Mouse (Mus musculus): ENCODE data around the gene Mtch1. TPM values are rescaled to one million over a fixed set of nuclear protein-coding genes. Genes with fewer than 3 reads are reported as not detected.

The Mtch1 gene
- polyA plus RNA-seq, 1 experiment: 10.3 TPM

GRCm38 (mm10) chr17:29295835-29296234, 51.9 kb downstream of the Mtch1 start:
- no peaks in the 10 kb centered on the region for H3K9me3 ChIP-seq (ENCODE audit: control insufficient read depth, low read length)
- no peak overlapping the region for H3K4me3 ChIP-seq (replicated peaks)
- H3K27me3 ChIP-seq (ENCODE audit: control insufficient read depth): no peaks in the 10 kb centered on the region
- peaks cover 71% of the 10 kb centered on the region for H3K36me3 ChIP-seq (ENCODE audit: control insufficient read depth)
- TF ChIP-seq GATA1 (IDR thresholded peaks at IDR 0.05; ENCODE audit: low read length) (no peak), TAL1 (IDR thresholded peaks at IDR 0.05; ENCODE audit: low read length) (no peak)
- H3K4me1 ChIP-seq (ENCODE audit: control insufficient read depth): no peaks in the 10 kb centered on the region; the same call in 1 of the 2 replicates

DNA sequence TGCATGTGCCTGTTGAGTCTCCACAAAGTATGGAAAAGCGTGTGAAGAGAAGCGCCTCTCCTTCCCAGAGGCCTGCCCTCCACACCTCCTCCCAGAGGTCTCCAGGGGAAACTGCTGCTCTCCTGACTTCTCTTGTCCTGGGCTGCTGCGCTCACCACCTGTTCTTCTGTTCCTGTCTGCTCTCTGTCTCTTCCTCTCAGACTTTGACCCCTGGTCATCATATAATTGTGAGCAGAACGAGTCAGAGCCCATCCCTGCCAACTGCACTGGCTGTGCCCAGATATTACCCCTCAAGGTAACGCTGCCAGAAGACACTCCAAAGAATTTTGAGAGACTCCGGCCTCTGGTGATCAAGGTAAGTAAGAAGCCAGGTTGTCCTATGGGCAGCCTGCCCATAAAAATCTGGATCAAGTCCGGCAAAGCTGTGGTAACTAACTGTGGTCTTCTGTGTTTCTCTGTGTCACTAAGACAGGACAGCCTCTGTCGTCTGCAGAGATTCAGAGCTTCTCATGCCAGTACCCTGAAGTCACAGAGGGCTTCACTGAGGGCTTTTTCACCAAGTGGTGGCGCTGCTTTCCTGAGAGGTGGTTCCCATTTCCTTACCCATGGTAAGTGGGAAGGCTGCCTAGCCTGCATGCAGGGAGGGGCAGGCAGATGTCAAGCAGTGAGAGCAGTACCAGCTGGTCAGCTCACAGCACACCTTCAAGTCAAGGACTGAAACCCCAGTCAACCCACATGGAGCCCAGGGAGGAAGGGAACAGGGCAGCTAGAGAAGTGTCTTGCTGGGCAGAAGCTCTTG, 53.7 kb downstream of the Mtch1 start:
- no peaks in the 10 kb centered on the region for H3K27me3 ChIP-seq (ENCODE audit: control insufficient read depth)
- no peak overlapping the region for H3K4me3 ChIP-seq (replicated peaks)
- H3K4me1 ChIP-seq (ENCODE audit: control insufficient read depth): no peaks in the 10 kb centered on the region; the same call in 1 of the 2 replicates
- no peaks in the 10 kb centered on the region for H3K9me3 ChIP-seq (ENCODE audit: control insufficient read depth, low read length)
- TF ChIP-seq GATA1 (IDR thresholded peaks at IDR 0.05; ENCODE audit: low read length) (no peak), TAL1 (IDR thresholded peaks at IDR 0.05; ENCODE audit: low read length) (no peak)
- H3K36me3 ChIP-seq (ENCODE audit: control insufficient read depth): peaks cover 57% of the 10 kb centered on the region

DNA sequence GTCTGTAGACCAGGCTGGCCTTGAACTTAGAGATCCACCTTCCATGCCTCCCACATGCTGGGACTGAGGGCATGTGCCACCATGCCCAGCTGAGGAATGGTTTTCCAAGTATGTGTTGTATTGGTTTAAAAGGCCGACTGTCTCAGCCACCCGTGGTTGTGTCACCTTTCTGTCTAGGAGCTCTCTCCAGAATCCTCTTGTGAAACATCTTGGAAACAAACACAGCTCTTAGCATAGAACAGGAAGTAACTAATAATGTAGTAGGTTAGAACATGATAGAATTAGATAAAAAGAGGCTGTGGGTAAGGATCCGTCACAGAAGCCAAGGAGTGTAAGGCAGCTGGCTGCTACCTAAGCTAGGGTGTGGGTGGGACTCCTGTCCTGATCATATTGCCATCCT, 54.7 kb downstream of the Mtch1 start:
- TF ChIP-seq GATA1 (IDR thresholded peaks at IDR 0.05; ENCODE audit: low read length) (no peak), TAL1 (IDR thresholded peaks at IDR 0.05; ENCODE audit: low read length) (no peak)
- peaks cover 52% of the 10 kb centered on the region for H3K36me3 ChIP-seq (ENCODE audit: control insufficient read depth)

DNA sequence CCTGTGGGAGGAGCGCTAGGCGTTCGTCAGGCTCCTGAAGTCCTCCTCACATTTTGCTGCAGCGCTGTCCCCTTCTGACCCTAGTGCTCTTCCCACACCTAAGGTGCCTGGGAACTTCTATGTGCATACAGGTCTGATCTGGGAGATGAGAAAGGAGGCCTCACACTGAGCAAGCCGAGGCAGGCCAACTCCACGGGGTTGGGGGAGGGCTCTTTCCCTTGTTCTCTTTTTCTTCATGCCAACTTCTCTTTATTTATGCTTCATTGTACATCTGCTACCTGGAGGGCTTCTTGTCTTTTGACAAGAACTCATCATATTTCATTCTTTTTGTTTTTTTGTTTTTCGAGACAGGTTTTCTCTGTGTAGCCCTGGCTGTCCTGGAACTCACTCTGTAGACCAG, 55.9 kb downstream of the Mtch1 start:
- TF ChIP-seq TAL1 (IDR thresholded peaks at IDR 0.05; ENCODE audit: low read length) (no peak), GATA1 (IDR thresholded peaks at IDR 0.05; ENCODE audit: low read length) (no peak)

More for the DNA sequence above, 54.7 kb downstream of the Mtch1 start:
- Histone ChIP-seq H3K9me3 (ENCODE audit: control insufficient read depth, low read length) (no peaks in the 10 kb centered on the region), H3K4me3 (replicated peaks) (no peak overlapping the region), H3K4me1 (ENCODE audit: control insufficient read depth) (no peaks in the 10 kb centered on the region; the same call in 1 of the 2 replicates), H3K27me3 (ENCODE audit: control insufficient read depth) (no peaks in the 10 kb centered on the region)

DNA sequence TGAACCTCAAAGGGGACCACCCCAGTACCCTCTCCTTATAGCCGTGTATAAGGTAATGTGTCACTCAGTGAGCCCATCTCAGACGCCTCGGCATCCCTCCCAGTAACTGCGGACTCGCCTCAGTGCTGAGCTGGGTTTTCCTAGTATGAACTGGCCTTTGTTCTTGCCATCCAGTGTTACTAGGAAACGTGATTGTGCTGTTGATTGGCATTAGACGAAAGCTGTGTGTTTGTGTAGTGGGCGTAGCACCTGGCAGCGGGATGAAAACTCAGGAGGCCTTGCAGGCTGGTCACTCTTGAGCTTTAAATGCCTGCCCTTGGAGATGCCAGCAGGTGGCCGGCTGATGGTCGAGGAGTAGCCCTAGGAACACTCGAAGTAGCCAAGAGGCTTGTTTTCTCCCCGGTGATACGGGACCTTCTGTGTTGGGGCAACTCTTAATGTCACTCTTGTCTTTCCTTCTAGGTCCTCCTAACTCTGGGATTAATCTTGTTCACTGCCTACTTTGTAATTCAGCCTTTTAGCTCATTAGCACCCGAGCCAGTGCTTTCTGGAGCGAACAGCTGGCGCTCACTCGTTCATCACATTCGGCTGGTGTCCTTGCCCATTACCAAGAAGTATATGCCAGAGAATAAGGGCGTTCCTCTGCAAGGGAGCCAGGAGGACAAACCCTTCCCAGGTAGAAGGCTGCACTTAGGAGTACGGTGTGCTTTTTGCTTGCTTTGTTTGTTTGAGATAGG, 65.3 kb downstream of the Mtch1 start:
- H3K9me3 ChIP-seq (ENCODE audit: control insufficient read depth, low read length): peaks cover 16% of the 10 kb centered on the region
- peaks cover 3% of the 10 kb centered on the region; the same call in 1 of the 2 replicates for H3K27me3 ChIP-seq (ENCODE audit: control insufficient read depth)
- no peak overlapping the region for H3K4me3 ChIP-seq (replicated peaks)
- H3K36me3 ChIP-seq (ENCODE audit: control insufficient read depth): peaks cover 72% of the 10 kb centered on the region
- no peaks in the 10 kb centered on the region; the same call in 1 of the 2 replicates for H3K4me1 ChIP-seq (ENCODE audit: control insufficient read depth)
- TF ChIP-seq GATA1 (IDR thresholded peaks at IDR 0.05; ENCODE audit: low read length) (no peak), TAL1 (IDR thresholded peaks at IDR 0.05; ENCODE audit: low read length) (no peak)

More for the DNA sequence above, 55.9 kb downstream of the Mtch1 start:
- H3K36me3 ChIP-seq (ENCODE audit: control insufficient read depth): peaks cover 45% of the 10 kb centered on the region
- H3K27me3 ChIP-seq (ENCODE audit: control insufficient read depth): no peaks in the 10 kb centered on the region
- no peaks in the 10 kb centered on the region for H3K9me3 ChIP-seq (ENCODE audit: control insufficient read depth, low read length)
- no peak overlapping the region for H3K4me3 ChIP-seq (replicated peaks)
- no peaks in the 10 kb centered on the region; the same call in 1 of the 2 replicates for H3K4me1 ChIP-seq (ENCODE audit: control insufficient read depth)

Other genes with a start within 250 kb of the Mtch1 start
- gene Rab44, start 233.8 kb downstream of the Mtch1 start, polyA plus RNA-seq (2012): 0.16 and 0.38 TPM in 2 replicates
- 0.03 and 0.30 TPM in 2 replicates for gene Cpne5, start 109.8 kb downstream of the Mtch1 start, polyA plus RNA-seq (2012)
- gene Ppil1, start 83.7 kb downstream of the Mtch1 start, polyA plus RNA-seq (2012): 5.0 and 5.3 TPM in 2 replicates
- 0.99 and 2.0 TPM in 2 replicates for gene BC004004, start 79.1 kb downstream of the Mtch1 start, polyA plus RNA-seq (2012)
- 0.03 TPM in 1 of 2 replicates, not detected in the other for gene Pi16, start 30.3 kb downstream of the Mtch1 start, polyA plus RNA-seq (2012)
- 0.17 and 0.28 TPM in 2 replicates for gene Fgd2, start 13.0 kb upstream of the Mtch1 start, polyA plus RNA-seq (2012)
- gene Pim1, start 142.8 kb upstream of the Mtch1 start, polyA plus RNA-seq (2012): 72.6 and 76.6 TPM in 2 replicates
- gene Gm17657, start 201.7 kb upstream of the Mtch1 start, polyA plus RNA-seq (2012): not detected in 2 replicates
- gene Tbc1d22b, start 201.9 kb upstream of the Mtch1 start, polyA plus RNA-seq (2012): 0.99 and 1.1 TPM in 2 replicates
- not detected in 2 replicates for gene Tmem217, start 204.5 kb upstream of the Mtch1 start, polyA plus RNA-seq (2012)

Measured in erythroblast, embryonic 14.5 days (primary cell).